Mouse (Mus musculus): Measurements from ENCODE around the gene Nktr. TPM values are rescaled to one million over a fixed set of nuclear protein-coding genes. Genes with fewer than 3 reads are reported as not detected.

Nktr gene
- polyA plus RNA-seq (2017; shearing (Covaris generic)) = 100 to 1,000 TPM in 1 of 2 experiments, 10 to 100 TPM in 1; 90.3 to 104 TPM

DNA sequence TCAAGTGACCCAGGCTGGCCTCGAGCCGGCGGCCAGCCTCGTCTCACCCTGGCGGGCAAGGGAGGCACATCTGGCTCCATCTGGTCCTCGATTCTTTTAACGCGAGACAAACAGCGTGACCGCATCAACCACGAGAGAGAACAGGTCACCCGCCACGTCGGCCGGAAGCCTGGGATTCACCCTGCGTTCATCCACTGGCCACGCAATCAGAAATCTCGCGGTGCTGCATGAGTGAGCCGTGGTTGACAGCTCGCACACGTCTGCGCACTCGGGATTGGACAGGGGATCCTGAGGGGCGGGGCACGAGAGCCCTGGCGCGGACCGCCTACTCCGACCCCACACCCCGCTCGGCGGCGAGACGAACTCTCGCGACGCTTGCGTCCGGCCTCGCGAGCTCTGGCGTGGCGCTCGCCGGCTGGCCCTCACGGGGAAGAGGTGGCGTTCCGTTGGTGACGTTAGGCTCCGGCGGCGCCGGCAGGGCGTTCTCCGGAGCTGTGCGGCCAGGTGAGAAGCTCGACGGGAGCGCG, at the start of gene Nktr:
Gene Nktr, plus strand, starts transcription at position 378 of the 527 bp plus-strand sequence.
- ATAC-seq = peak; percentile 89

DNA sequence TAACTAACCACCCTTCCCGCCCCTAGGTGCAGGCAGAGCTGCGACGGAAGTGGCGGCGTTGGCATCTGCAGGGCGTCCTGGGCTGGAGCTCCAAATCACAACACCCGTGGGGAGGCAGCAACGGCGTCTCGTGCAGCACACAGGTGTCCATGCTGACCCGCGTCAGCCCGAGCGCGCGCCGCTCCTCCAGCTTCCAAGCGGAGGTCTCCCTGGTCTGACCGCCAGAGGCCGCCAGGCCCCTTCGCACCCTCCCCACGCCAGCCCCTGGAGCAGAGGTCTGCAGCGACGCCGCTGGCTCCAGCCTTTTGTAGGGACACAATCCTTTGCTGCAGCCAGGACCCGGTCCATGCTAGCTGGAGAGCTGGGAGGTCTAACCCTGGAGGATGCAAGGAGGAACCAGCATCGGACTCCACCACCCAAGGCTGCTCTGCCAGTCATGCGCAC, 49.6 kb upstream of the Nktr start:
- ATAC-seq = peak; percentile 67

DNA sequence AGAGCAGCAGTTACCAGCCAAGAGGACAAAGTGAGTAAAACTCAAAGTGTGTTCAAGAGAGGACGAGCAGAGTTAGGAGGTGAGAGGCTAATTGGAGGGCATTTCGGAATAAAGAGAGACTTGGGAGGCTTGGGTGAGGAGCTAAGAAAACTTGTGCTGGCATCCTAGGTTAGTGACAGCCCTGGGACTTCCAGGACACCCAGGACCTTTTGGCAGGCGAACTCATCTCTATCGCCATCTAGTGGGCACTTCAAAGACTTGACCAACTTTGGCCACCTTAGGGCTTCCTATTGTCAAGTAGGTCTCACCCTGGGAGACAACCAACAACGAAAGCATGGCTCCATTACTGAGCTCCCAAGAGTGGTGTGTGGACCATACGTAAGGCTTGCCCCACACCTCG, 47.7 kb upstream of the Nktr start:
- ATAC-seq = no peak

DNA sequence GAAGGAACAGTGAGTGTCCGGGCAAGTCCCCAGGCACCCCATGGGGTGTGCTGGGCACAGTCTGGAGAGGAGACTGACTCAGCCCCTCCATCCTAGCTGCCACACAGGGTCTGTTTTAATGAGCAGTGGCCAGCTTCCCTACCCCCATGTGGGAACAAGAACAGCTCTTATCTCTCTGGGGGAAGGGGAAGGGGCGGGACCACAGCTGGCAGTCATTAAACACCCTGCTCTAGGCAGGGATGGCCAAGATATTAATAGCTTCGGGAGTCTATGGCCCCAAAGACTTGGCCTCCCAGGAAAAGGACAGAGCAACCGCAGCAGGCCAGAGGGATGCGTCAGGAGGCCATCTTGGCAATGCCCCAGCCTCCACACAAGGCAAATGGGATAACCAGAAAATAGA, 46.7 kb upstream of the Nktr start:
- ATAC-seq = no peak

DNA sequence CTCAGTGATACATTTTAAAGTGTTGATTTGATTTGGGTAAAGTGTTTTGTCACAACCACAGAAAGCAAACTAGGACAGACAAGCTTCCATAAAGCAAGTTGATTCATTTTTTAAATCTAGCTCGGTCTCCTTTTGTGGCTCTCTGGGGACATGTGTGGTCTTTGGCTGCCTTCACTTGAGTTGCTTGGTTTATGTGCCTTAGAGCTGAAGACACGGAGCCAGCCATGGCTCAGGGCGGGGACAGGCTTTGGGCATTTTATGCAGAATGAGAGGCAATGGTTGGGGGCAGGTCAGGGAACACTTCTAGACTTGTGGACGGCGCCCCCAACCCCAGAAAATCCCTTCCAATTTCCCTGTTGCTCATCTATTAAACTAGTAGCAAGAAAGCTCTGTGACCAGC, 45.3 kb upstream of the Nktr start:
- no peak for ATAC-seq

DNA sequence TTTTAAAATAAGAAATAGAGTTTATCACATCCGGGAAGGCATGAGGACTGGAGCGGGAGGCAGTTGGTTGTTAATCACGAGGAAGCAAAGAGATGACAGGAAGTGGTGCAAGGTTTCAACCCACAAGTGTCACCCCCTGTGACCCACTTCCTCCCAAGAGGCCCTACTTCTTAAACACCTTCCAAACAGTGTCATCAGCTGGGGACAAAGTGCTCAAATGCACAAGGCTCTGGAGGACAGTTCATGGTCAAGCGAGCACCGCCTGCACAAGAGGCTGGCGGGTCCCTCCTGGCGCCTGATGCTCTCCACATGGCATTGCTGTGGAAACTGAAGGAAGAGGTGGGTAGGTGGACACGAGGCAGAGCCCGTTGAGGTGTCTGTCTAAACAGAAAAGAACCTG, 44.0 kb upstream of the Nktr start:
- peak; percentile 87 for ATAC-seq

DNA sequence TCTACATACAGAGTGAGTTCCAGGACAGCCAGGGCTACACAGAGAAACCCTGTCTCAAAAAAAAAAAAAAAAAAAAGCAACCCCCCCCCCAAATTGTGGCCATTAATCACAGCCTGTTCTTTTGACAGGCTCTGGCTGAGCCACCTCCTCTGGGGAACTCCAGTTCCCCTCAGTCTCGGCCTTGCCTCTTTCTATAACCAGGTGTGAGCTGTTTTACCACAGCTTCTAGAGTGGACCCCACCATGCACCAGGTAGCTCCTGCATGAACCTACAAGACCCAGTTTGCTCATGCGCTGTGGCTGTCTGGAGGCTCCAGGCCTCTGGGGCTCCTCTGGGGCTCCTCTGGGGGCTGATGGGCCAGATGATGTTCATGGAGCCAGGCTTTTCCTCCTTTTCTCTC, 43.4 kb upstream of the Nktr start:
- ATAC-seq = peak; percentile 11

DNA sequence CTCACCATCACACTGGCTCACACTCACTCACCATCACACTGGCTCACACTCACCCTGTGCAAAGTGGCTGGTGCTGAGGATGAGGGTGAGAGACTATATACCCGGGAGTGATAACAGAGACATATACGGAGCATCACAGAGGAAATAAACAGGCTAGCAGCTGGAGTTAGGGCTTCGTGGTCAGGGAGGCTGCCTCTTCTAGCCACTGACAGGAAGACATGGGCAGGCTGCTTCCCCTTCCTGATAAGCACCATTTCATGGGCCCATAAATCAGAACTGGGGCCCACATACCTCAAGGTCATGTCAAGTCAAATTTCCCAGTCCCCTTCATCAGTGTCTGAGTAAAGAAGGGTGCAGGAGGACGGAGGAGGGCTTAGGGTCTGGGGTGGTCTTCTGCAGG, 41.9 kb upstream of the Nktr start:
- peak; percentile 29 for ATAC-seq

DNA sequence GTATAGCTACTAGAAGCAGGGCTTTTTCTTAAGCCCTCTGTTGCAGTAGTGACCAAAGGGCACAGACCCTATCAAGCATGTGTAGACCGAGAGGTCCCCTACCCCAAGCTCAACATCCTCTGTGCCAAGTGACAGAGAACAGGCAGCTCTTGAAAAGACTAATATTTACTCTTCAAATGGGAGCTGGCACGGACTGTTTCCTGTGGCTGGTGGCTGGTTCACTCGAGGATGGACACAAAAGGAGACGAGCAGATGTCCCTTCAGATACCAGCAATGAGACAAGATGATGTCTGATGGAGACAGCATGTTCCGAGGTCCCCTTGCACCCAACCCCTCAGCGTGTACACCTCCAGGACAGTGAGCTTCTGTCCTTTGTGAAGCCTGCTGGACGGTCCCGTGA, 41.5 kb upstream of the Nktr start:
- no peak for ATAC-seq

DNA sequence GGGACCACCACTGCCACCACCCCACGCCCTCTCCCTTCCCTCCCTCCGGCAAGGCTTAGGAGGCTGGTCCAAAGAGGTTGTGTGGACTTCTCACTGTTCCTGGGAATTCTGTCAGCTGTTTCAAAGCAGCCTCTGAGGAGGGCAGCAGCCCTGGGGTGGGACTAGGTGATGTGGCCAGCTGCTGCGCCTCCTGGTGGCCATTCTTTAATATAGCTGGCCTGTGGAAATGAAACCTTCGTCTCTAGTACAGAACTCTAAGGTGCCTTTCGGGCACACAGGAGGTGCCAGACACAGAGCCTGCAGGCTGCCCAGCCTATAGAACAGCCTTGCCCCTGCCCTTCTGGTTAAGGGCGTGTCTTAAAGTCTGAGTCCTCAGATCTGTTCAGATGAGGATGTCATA, 39.4 kb upstream of the Nktr start:
- ATAC-seq = no peak

DNA sequence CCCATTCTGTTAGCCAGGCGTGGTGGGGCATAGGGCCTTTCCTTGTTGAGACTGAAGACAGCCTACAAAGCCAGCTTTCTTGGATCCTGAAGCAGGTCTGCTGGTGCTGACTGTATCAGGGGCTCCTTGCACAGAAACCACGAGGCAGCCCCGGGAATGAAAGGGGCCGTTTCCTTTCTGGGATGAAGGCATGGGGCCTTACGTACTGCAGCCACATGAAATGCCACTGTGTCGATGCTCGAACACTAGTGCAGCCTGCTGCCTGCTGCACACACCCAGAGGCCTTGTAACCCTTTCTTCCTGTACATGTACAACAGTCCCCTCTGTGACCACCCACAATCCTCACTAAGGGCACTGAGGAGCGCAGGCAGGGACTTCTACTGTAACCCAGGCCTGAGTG, 37.8 kb upstream of the Nktr start:
- ATAC-seq = no peak

DNA sequence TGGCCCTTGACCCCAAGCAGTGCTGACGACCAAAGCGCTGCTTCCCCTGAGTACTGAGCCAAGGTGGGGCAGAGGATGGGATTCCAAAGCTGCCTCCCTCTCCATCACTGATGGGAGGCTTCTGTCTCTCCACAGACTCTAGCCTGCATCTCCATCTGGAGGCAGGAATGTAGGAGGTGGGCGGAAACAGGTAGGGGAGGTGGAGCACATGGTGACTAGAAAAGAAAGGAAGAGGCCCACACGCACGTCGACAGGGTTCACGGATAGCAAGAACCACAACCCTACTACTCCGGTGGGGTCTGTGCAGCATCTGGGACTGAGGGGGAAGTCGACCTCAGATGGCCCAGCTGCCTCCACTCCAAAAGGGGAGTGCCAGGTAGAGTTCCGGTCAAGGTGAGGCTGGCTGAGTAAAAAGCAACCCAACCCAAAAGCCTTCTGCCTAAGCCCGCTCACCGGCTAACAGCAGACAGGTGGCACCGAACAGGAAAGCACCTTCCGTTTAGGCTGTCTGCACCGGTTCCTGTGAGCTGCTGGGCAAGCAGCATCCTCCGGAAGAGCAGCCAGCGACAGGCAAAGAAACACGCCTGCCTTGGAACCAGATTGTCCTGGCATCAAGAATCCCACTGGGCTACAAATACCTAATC, 36.8 kb upstream of the Nktr start:
- peak; percentile 90 for ATAC-seq

DNA sequence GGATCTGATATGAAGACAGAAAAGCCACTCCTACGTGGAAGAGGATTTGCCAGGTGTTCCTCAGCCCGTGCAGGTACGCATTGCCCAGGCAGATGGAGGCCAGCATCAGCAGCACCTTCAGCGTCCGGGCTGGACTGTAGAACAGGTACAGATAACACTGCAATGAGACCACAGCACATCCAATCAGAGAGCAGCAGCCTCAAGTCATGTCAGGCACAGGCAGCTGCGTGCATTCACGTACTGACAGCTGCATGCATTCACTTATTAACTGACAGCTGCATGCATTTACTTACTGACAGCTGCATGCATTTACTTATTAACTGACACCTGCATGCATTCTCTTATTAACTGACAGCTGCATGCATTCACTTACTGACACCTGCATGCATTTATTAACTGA, 34.3 kb upstream of the Nktr start:
- ATAC-seq = no peak

DNA sequence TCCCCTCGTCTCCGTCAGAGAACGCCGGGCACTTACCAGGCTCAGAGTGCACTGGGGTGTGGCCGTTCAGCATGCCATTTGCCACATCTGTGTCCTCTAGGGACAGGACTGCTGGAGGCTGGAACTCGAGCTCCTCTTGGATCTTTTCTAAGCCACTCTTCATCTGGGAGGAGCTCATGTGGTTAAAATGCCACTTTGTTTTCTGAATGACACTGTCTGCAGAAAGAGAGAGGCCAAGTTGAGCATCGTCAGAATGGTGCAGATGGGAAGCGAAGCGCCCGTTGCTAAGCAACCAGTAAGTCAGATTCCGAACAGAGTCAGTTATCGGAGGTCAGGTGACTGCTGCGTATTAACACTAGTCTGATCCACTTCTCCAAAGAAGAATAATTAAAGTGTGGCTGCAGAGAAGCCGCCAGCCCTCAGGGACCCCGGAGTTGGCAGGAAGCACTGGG, 28.7 kb upstream of the Nktr start:
- ATAC-seq = no peak

DNA sequence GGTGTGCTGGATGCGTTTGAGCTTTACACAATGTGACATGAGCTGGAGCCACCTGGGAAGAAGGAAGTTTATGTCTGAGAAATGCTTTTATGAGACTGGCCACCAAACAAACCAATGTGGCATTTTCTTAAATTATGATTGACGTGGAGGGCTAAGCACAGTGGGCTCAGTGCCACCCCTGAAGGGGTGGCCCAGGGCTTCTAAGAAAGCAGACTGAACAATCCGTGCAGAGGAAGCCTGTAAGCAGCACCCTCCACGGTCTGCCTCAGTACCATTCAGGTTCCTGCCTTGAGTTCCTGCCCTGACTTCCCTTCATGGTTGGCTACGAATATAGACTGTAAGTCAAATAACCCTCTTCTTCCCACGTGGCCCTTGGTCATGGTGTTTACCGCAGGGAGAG, 28.2 kb upstream of the Nktr start:
- ATAC-seq = no peak

DNA sequence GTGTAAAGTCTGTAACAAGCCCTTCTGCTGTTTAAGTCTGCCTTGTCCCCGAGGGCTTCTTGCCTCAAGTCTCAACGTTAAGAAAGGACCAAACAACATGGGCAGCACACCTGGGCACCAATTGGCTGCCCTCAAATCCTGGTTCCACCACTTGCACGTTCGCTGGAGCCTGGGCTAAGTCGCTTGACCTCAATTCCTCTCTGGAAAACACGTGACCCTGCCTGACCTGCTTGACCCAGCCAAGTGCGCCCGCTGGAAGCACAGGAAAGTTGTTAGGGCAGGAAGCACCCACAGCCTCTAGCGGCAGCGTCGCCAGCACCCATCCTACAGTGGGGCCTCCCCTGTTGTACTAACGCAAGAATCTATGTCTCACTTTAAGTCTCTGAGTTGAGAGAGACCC, 24.2 kb upstream of the Nktr start:
- ATAC-seq = no peak

DNA sequence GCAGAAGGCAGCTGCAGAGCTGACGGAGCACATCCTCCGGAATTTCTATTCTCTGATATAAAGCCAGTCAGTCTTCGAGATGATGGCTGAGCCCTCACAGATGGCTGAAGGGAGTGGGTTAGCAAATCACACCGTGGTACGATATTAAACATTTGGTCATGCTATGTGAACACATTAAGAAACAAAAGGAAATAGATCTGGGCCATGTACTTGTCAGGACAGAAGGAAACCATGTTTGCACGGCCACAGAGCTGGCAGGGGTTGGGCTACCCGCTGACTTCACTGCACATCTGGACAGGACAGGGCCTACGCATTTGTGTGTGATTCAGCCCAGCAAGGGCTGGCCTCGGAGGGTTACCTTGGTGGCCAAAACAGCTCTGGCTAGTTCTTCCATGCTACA, 22.3 kb upstream of the Nktr start:
- no peak for ATAC-seq

DNA sequence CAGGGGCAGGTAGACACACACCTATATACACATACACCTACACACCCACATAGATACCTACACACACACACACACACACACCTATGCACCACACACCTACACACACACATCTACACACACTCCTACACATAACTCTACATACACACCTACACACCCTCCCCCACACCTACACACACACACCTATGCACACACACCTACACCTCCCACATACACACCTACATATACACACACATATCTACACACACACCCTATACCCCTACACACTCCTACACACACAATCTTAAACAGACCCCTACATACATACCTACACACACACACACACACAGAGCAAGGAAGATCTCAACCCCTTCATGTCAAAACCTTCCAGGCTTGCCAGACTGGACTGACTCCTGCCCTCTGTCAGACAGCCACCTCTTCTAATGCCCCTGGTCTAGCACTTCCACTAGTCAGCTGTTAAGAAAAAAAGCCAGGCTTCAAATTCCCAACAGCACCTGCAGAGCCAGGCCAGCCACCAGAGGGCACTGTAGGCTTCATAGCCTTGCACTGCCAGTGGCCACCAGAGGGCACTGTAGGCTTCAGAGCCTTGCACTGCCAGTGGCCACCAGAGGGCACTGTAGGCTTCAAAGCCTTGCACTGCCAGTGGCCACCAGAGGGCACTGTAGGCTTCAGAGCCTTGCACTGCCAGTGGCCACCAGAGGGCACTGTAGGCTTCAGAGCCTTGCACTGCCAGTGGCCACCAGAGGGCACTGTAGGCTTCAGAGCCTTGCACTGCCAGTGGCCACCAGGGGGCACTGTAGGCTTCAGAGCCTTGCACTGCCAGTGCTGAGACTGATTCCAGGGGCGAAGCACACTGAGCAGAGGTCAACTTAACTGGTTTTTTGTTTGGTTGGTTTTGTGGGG, 21.6 kb upstream of the Nktr start:
- ATAC-seq = no peak

DNA sequence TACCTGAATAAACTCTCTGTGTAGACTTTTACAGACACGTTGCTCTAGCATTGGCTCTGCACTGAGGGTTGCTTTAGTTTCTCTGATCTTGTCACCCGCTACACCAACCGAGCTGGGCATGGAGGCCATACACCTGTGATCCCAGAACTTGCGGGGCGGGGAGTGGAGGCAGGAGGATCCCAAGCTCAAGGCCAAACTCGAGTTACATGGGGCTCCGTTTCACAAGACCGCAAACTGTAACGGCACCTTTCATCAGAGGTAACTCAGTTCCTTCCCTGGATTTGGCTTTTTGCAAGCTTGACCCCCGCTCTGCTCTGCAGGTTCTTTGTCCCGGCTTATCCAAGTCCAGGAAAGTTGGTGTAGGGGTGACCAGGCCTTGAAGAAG, 14.7 kb upstream of the Nktr start:
- no peak for ATAC-seq

DNA sequence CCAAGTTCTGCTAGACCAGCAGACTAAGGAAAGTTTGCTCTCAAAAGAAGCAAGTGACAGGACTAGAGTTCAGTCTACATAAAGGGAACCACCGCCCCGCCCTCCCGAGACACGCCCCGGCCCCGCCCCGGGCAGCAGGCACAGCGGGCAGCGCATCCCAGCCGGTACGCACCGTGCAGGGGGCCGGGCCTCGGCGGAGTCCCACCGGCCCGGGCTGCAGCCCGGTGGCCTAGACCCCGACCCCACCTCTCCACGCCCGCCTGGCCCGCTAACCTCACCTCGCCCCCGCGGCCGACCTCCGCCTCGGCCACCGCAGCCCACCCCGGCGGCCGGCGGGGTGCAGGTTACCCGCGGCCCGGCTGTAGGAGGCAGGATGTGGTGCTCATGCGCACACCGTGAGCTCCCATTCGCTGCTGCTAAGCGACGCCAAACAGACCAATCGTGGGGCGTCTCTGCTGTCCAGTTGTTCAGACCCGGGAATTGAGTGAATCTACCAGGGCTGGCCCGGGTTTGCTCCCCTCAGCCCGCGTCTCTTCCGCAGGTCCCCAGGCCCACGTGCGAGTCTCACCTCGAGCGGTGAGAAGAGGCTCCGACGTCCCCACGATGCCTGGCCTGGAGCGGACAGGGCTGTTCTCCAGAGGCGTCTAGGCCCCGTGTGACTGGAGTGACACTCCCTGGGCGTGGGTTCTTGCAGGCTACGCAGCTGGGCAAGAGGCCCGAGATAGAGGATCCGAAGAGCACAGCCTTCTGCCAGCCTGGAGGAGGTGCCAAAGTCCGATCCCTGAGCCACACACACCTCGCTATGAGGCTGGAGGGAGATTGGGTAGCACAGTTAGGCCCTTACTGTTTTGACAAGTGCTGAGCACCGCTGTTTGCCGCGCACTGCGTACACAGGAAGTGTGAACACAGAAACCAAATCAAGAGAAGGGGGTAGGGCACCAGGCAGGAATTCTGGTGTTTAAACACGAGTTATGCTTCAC, 14.0 kb upstream of the Nktr start, which contains the start of gene Sec22c:
Gene Sec22c, minus strand, starts transcription at position 845 of the 980 bp plus-strand sequence.
- peak; percentile 82 for ATAC-seq

DNA sequence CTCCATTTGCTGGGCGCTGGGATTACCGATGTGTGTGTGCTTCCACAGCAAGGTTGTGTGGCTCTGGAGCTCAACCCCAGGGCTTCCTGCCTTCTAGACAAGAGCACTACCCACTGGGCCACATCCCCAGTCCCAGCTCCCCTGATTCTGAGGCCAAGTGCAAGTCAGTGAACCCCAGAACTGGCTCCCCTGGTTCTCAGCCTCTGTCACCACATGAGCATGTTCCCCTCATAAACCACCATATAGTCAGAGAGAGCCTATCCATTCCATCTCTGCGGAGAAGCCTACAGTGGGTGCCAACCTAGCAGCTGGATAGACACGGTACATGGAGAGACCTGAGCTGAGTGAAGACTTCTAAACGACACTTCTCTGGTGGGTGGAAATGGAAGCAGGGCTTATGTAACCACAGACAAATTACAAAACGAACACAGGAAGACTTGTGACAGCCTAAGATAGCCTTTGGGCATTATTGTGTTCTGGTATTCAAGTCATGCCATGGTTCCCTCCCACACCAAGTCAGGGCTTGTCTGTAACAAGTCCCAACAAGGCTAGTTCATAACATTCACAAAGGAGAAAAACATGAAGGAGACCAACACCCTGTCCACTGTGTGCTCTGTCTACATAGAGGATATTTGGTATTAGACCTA, 12.8 kb upstream of the Nktr start:
- ATAC-seq = no peak

DNA sequence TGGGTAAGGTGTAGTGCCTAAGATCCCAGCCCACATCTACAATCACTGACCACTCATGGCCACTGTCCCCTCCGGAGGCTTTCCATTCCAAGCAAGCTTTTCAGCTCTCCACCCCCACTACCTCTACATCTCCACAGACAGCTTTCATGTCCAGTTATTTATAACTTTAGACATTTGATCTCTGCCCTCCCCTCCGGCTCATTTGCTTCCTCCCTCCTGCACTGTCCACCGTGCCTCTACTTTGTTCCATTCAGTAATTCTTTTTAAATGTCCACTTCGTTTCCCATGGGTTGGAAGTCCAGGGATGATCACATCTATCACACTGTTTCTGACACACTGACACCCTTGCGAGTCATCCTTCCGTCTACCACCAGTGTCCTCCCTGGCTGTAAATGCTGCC, 11.2 kb upstream of the Nktr start:
- ATAC-seq = no peak
